Mouse (Mus musculus) bone marrow macrophage, adult 2 months (primary cell): ENCODE data around the gene Fam129a.

Experiments used
- CTCF ChIP-seq: IDR thresholded peaks from 2 replicates; pipeline ENCODE4 v1.5.1; 2012; ENCODE audit warnings: low read depth, mild to moderate bottlenecking, low read length, moderate library complexity
- POLR2A ChIP-seq: IDR thresholded peaks from 2 replicates; pipeline ENCODE4 v1.6.1; 2012; ENCODE audit warnings: mild to moderate bottlenecking, low read depth, low read length, borderline replicate concordance

DNA sequence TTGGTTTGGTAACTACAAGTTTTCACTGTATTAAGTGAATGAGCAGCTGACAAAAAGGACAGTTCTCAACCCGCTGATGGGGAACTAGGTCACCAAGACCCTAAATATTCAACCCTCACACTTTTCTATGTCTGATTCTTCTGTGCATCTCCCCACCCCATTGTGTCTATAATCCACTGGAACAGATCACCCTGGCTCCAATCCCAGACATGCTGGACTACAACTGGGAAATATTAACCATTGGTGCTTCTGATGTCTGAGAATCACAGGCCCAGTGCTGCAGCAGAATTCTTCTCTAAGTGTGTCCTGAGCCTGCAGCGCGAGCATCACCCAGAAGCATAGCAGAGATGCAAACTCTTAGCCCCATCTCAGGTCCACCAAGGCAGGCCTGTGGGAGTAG lies 110.0 kb downstream of the Fam129a start:
- TF ChIP-seq CTCF (no peak), POLR2A (no peak)
